Mouse (Mus musculus) left cerebral cortex, adult 9 months (tissue): ENCODE measurements around the gene Mthfr.
A peak's percentile ranks its signal among the peaks of the same experiment; 100 is the strongest.

ENCODE experiments used
- DNase-seq, 2 experiments: peaks; one replicate each; pipeline ENCODE4 v3.0.0; 2022; ENCODE audit warnings: low spot score in 2 of 2

The Mthfr gene

GRCm38 (mm10) chr4:148065702-148066400 is 27.0 kb downstream of the Mthfr start:
- no peak for DNase-seq

- DNase-seq = no peak
These were observed 27.5 kb downstream of the Mthfr start for GRCm38 (mm10) chr4:148066401-148066744.

GRCm38 (mm10) chr4:148067346-148067745 is 28.5 kb downstream of the Mthfr start:
- no peak for DNase-seq

DNA sequence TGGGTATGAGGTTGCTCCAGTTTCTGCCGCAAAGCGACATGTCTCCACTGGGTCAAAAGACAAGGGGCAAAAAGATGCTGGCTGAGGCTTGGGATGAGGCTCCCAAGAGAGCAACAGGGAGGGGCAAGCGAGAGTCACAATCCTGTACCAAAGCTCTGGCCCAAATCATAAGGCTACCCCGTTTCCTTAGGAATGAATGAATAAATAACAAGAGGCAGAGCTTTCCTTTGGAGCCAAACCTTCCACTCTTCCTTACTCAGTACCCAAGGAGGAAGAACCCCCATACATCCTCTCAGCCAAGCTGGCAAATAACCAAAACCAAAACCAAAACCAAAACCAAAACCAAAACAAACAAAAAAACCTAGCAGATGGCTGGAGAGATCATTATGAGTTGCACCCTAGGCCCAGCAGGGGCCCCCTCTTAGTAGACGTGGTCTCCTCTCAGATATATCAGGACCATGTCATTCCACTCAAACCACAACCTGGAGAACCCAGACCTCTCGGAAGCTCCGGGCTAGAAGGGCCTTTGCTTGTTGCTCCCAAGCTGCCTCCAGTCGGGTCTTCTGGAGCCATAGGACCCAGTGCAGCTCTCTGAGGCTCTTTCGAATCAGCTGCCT is 30.8 kb downstream of the Mthfr start:
- DNase-seq = no peak

GRCm38 (mm10) chr4:148071508-148071907 is 32.6 kb downstream of the Mthfr start:
- DNase-seq = no peak

GRCm38 (mm10) chr4:148074521-148075189 is 35.8 kb downstream of the Mthfr start:
- no peak for DNase-seq

DNA sequence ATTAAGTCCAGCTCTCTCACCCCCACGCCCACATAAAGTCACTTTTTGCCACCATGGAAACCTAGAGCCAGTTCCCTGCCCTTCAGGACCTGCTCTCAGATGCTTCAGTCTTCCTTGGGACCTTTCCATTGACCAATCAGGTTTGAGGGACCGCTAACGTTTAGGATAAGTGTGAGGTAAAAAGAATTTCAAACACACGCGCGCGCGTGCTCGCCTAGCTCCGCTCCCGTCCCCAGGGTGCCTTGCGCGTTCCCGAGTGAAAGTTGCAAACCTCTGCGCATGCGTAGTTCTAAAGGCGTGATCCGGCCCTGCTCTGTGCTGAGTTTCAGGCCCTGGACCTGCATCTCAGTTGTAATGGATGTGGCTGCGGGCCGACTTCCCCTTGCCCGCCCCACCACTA is 36.4 kb downstream of the Mthfr start:
- peak in 1 of 2 experiments; percentile 62 for DNase-seq

DNA sequence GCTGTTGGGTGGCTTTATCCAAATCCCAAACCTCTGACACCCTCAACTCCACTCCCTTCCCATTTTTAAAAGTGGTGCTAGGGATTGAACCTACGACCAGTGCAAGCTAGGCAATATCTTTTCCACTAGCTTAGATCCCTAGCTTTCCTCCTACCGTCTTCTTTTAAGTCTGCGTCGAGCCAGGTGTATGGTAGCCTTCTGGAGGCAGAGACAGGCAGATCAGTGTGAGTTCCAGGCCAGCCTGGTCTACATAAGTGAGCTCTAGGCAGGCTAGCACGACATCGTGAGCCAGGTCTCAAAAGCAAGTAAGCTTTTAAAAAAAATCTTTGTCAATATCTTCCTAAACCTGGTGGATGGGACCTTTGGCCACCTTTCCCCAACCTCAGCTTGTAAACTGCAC is 37.0 kb downstream of the Mthfr start:
- no peak for DNase-seq

DNA sequence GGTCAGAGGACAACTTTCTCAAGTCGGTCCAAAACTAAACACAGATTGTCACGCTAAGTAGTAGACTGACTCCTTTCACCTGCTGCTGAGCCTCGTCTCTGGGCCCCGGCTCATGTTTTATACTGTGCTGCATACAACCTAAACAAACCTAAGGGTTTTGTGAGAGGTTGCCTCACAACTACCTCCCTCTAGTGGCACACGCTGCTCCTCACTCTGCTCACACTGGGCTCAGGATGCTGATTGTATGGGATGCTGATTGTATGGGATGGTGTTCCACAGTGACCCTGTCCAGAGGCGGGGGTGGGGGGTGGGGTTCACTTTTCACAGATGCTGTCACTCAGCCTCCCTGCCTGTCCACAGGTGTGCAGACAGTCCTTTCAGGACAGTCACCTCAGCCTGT is 40.3 kb downstream of the Mthfr start:
- DNase-seq = no peak

- DNase-seq = no peak
These were observed 41.2 kb downstream of the Mthfr start for GRCm38 (mm10) chr4:148079944-148080596.

- no peak for DNase-seq
These were observed 41.7 kb downstream of the Mthfr start for GRCm38 (mm10) chr4:148080597-148080973.

GRCm38 (mm10) chr4:148081201-148081600 is 42.3 kb downstream of the Mthfr start:
- no peak for DNase-seq

GRCm38 (mm10) chr4:148082257-148083044 is 43.6 kb downstream of the Mthfr start:
- peak in 1 of 2 experiments; percentile 39 for DNase-seq

- no peak for DNase-seq
These were observed 44.5 kb downstream of the Mthfr start for GRCm38 (mm10) chr4:148083176-148083899.

GRCm38 (mm10) chr4:148084261-148084714 is 45.4 kb downstream of the Mthfr start:
- DNase-seq = no peak

- DNase-seq = no peak
These were observed 46.4 kb downstream of the Mthfr start for GRCm38 (mm10) chr4:148085131-148085906.

DNA sequence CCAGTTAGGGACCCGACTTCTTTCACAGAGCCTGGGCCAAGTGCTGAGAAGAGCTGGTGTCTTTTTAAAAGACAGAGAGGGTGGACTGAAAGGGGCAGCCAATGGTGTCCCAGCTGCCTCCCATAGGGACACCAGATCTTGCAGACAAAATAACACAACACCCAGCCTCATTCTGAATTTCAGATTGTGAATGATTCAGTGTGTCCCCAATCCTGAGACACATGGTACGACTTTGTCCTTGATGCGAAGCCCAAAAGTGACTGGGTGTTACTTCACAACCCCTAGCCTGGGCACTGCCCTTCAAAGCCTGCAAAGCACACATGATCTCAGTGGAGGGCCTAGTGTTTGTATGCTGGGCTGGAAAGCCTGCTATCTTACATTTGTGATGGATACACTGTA is 47.0 kb downstream of the Mthfr start:
- no peak for DNase-seq

DNA sequence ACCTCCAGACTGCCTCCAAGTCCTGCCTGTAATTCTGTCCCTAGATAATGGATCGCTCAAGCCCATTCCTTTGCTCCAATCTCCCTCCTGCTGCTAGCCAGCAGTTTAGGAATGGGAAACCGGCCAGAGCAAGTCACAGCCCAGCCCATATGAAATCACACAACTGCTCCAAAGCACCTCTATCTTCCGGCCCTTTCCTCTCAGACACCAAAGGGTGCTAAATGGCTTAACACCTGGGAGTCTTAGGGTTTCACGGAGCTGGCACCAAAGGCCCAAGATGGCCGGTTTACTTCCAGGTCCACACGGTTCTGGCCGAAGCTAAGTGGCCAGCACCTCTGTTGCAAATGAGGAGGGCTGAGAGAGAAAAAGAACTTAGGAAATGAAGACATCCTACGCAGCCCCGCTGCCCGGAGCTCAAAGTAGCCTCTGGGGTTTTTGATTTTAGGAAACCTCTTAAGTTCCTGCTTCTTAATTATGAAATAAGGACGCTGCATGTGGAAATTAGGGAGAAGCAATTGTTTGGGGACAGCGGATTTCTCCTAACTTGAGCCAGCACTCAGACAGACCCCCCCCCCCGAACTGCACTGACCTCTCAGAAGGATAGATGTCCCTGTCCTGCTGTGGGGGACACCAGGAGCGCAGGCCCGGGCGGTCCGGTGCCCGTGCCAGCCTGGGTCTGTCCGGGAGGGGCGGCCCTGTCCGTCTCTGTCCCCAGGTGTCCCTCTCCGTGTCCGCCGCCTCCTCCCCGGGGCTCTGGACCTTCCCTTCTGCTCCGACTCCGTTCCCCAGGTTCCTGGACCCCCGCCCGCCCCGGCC is 48.4 kb downstream of the Mthfr start:
- DNase-seq = no peak

DNA sequence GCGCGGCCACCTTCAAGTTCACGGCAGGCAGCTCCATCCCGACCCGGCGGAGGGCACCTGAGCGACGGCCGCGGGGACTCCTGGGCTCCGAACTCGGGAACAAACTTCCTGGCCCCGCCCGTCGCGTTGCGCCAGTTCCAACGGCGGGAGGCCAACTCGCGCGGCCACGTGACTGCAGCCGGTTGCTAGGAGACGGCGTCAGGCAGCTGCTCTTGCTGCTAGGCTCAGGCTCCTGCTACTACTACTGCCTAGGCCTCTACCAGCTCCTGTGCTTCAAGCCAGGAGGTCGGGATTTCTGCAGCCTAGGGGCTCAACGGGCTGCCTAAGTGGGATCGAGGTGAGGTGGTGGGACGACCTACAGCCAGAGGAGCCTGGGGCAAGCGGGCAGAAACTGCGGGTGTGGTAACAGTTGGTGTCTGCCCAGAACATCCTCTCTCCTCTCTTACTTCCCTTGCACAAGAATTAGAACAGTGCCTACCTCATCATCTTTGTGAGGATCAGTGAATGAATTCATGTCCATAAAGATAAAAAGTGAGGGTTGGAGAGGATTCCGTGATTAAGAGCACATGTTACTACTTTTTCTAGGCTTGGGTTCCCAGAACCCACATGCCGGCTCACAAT is 49.1 kb downstream of the Mthfr start, which contains the start of gene Agtrap:
Gene Agtrap, minus strand, starts transcription at position 125 of the 621 bp plus-strand sequence.
- DNase-seq = peak; percentile 81 to 94
